Mouse (Mus musculus): ENCODE data around the gene Smg9. TPM values are rescaled to one million over a fixed set of nuclear protein-coding genes. Genes with fewer than 3 reads are reported as not detected.
A peak's percentile ranks its signal among the peaks of the same experiment; 100 is the strongest.

Smg9 gene
- total RNA-seq, 1 experiment from 2014 or later = 20.1 TPM

GRCm38 (mm10) chr7:24429413-24430112, 30.1 kb downstream of the Smg9 start:
- ATAC-seq (replicated peaks; ENCODE audit: insufficient number of reproducible peaks, low FRiP score, low TSS enrichment, poor library complexity, severe bottlenecking) = 0 out of 2 replicates have a peak, but pooled peaks have one; percentile 7

DNA sequence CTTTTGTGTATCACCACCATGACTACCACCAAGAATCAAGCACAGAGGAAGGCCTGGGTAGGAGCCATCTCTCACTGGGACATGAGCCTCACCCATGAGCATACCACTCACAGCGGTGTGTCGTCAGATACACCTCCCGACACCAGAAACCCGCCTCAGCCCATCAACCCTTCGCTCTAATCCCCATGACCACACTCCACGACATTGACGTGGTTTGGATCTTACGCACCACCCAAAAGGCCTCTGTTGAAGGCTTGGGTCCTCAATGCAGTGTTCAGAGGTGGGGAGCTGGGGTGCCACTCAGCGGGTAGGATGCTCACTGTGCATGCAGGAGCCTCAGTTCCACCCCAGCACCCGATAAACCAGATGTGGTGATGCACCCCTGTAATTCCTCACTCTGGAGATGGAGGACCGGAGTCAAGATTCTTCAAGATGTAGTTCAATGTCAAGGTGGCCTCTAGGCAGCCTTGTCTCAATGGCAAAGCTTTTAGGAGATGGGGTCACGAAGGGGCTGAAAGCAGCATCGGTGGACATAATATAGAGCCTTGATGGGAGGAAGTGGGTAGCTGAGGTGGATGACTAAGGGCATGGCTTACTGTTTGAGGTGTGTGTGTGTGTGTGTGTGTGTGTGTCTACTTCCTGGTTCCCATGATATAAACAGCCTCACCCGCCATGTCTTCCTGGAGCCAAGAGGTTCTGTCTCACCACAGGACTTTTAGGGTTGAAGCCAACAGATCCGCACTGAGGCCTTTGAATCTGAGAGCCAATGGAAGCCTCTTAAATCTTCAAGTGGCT, 31.3 kb downstream of the Smg9 start:
- ATAC-seq (replicated peaks; ENCODE audit: insufficient number of reproducible peaks, low FRiP score, low TSS enrichment, poor library complexity, severe bottlenecking) = no peak

GRCm38 (mm10) chr7:24431713-24432112, 32.3 kb downstream of the Smg9 start:
- ATAC-seq (replicated peaks; ENCODE audit: insufficient number of reproducible peaks, low FRiP score, low TSS enrichment, poor library complexity, severe bottlenecking) = no peak

GRCm38 (mm10) chr7:24435305-24435704, 35.9 kb downstream of the Smg9 start:
- no peak for ATAC-seq (replicated peaks; ENCODE audit: insufficient number of reproducible peaks, low FRiP score, low TSS enrichment, poor library complexity, severe bottlenecking)

DNA sequence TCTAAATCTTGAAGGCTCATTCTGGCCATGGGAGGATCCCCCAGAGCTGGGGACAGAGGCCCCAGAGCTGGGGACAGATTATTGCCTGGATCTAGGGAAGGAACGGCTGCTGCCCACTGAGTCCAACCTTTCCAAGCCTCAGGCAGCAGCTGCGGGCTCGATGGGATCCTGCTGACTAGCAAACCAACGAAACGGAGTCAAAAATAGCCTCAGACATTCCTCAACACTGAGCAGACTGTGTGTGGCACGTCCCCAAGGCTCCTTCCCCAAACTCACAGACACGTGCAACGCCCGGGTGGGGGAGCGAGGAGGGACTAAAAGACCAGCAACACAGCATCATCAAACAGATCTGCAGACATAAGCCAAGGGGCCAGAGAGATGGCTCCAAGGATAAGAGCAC, 38.6 kb downstream of the Smg9 start:
- no peak for ATAC-seq (replicated peaks; ENCODE audit: insufficient number of reproducible peaks, low FRiP score, low TSS enrichment, poor library complexity, severe bottlenecking)

GRCm38 (mm10) chr7:24439191-24439590, 39.8 kb downstream of the Smg9 start:
- no peak for ATAC-seq (replicated peaks; ENCODE audit: insufficient number of reproducible peaks, low FRiP score, low TSS enrichment, poor library complexity, severe bottlenecking)

DNA sequence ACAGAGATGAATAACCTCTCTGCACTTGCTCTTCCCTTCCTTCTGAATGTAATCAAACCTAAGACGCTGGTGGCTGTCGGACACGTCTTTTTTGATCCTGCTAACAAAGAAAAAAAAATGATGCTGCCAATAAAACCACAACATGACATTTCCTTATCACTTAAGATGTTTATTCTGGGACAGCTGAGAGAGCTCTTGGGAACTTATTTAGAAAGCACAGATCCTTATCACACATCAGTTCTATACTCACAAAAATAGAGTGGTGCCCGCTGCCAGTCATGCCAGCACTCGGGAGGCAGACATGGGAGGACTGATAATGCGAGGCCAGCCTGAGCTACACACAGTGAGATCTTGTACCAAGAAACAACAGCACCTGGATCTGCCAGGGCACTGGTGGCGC, 40.5 kb downstream of the Smg9 start:
- no peak for ATAC-seq (replicated peaks; ENCODE audit: insufficient number of reproducible peaks, low FRiP score, low TSS enrichment, poor library complexity, severe bottlenecking)

- ATAC-seq (replicated peaks; ENCODE audit: insufficient number of reproducible peaks, low FRiP score, low TSS enrichment, poor library complexity, severe bottlenecking) = peak; percentile 71
These were observed 42.4 kb downstream of the Smg9 start for GRCm38 (mm10) chr7:24441785-24442184.

DNA sequence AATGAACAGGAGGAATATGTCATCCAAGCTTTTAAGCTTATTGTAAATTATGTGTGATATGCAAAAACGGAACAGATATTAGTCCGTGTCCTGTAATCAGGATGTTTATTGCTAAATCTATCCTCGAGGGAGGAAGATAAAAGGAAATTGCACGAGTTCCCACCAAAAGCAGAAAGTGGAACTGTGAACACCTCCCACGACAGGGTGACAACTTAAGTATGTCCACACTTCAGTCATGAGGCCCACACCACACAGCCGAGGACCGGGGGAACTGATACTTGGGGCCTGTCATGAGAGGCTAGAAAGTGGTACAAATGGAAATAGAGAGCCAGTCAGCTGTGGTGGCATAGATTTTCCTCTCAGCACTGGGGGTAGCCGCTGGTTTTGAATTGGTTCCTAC, 42.9 kb downstream of the Smg9 start:
- ATAC-seq (replicated peaks; ENCODE audit: insufficient number of reproducible peaks, low FRiP score, low TSS enrichment, poor library complexity, severe bottlenecking) = peak; percentile 71

DNA sequence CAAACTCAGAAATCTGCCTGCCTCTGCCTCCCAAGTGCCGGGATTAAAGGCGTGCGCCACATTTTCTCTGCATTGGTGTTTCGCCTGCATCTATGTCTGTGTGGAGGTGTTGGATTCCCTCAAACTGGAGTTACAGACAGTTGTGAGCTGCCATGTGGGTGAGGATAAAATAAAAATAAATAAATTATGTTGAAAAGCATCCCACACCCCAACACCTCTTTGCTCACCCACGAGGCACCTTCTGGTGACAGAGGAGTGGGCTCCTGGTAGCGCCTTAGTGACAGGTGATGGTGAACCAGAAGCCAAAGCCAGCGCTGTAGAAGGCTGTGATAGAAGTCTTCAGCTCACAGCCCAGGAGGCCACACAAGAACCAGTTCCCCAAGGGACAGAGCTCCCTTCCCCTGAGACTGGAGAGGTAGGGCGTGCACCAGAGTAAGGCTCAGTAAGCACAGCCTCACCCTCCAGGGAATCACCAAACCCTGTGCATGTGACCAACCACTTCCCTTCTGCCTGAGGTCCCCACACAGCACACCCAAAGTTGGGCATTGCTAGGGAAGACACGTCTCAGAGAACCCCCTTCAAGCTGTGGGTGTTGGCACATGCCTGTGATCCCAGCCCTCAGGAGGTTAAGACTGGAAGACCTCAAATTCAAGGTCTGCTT, 46.0 kb downstream of the Smg9 start:
- peak; percentile 83 for ATAC-seq (replicated peaks; ENCODE audit: insufficient number of reproducible peaks, low FRiP score, low TSS enrichment, poor library complexity, severe bottlenecking)

DNA sequence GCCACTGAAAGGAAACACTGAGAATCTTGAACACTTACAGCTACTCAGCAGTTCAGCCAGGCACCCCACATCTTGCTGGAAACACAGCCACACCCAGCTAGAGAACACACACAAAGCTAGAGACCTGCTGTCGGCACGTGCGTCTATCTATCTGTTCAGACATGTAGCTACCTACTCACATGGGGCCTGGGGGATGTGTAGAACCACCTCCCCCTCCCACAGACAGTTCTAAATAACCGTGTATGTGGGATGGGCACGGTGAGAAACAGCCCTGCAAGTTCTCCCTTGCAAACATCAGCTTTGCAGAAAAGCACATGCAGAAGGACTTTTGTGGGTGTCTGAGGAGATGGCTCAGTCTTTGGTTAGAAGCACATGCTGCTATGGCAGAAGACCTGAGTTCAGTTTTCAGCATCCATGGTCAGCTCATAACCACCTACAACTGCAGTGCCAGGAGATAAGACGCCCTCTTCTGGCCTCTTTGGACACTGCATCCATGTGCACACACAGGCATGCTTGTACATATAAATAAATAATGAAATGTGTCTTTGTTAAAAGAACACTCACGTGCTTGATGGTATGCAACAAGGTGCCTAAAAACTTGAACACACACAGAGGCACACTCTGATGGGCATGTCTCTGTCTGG, 47.4 kb downstream of the Smg9 start:
- ATAC-seq (replicated peaks; ENCODE audit: insufficient number of reproducible peaks, low FRiP score, low TSS enrichment, poor library complexity, severe bottlenecking) = no peak

DNA sequence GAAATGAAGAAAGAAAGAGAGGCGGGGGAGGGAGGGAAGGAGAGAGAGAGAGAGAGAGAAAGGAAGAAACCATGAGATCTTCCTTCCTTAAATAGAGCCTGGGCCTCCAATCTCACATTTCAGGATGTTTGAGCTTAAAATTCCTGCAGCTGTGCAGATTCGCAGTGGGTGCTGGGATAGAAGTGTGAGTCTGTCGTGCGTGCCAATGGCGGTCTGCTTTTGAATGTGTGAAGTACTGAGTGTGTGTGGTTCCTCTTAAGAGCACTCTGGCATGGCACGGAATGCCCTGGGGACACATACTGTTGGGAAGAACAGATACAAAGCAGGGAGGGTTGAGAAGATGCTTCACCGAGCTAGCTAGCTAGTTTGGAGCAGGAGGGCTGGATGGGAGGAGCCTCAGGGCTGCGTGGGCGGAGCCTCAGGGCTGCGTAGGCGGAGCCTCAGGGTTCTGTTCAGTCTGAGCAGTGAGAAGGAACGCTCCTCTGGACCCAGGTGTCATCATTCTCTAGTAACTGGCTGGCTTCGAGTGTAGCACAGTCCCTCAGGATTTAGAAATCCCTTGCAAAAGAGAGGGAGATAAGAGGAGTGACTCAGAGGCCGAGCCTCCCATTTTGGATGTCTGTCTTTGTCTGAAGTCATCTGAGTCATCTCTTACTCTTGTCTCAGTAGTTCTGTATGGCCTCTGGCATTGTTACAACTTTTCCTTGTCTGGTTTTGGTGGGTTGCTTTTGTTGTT, 49.5 kb downstream of the Smg9 start:
- no peak for ATAC-seq (replicated peaks; ENCODE audit: insufficient number of reproducible peaks, low FRiP score, low TSS enrichment, poor library complexity, severe bottlenecking)

- peak; percentile 14; the same call in 1 of the 2 replicates for ATAC-seq (replicated peaks; ENCODE audit: insufficient number of reproducible peaks, low FRiP score, low TSS enrichment, poor library complexity, severe bottlenecking)
These were observed 51.2 kb downstream of the Smg9 start for GRCm38 (mm10) chr7:24450585-24451017.

- peak; percentile 30 for ATAC-seq (replicated peaks; ENCODE audit: insufficient number of reproducible peaks, low FRiP score, low TSS enrichment, poor library complexity, severe bottlenecking)
These were observed 52.5 kb downstream of the Smg9 start, which contains the start of gene Irgc1 for GRCm38 (mm10) chr7:24451855-24452311. Gene Irgc1, minus strand, starts transcription at chr7:24452297.

- no peak for ATAC-seq (replicated peaks; ENCODE audit: insufficient number of reproducible peaks, low FRiP score, low TSS enrichment, poor library complexity, severe bottlenecking)
These were observed 54.8 kb downstream of the Smg9 start for GRCm38 (mm10) chr7:24454199-24454598.

- no peak for ATAC-seq (replicated peaks; ENCODE audit: insufficient number of reproducible peaks, low FRiP score, low TSS enrichment, poor library complexity, severe bottlenecking)
These were observed 56.3 kb downstream of the Smg9 start for GRCm38 (mm10) chr7:24455726-24456125.

GRCm38 (mm10) chr7:24457726-24458370, 58.4 kb downstream of the Smg9 start:
- peak; percentile 37 for ATAC-seq (replicated peaks; ENCODE audit: insufficient number of reproducible peaks, low FRiP score, low TSS enrichment, poor library complexity, severe bottlenecking)

DNA sequence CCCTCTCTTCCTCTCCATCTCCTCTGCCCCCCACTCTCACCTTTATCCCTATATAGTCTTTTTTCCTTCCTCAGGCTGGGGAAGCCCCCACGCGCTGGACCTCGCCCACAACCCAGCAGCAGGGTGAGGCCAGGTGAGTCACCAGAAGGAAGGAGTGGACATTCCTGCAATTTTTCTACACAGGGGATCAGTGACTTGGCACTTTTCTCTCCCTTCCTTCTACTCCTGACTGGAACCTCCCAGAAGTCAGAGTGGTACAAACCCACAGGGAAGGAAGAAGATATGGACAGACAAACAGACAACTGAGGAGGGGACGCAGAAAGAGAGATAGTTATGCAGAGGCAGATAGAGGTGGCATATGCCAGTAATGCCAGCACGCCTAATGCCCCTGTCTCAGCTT, 60.0 kb downstream of the Smg9 start:
- no peak for ATAC-seq (replicated peaks; ENCODE audit: insufficient number of reproducible peaks, low FRiP score, low TSS enrichment, poor library complexity, severe bottlenecking)

Data from monocyte, adult 5-6 weeks (primary cell).